Mouse (Mus musculus) forebrain, embryonic 16.5 days (tissue): ENCODE data around the gene Rnf152. TPM values are rescaled to one million over a fixed set of nuclear protein-coding genes. Genes with fewer than 3 reads are reported as not detected.
A peak's percentile ranks its signal among the peaks of the same experiment; 100 is the strongest.

ENCODE experiments used
- ATAC-seq: fragments of 200-750 bp; cut with Nextera tagmentation; 2 replicates; pipeline ENCODE4 v1.8.0; 2017; ENCODE audit warnings: mild to moderate bottlenecking, moderate library complexity
- H3K27ac ChIP-seq: fragments of 300-500 bp; sonication (generic); 2 replicates; pipeline ENCODE4 v1.5.1; 2014; ENCODE audit warnings: low read length, control low read depth
- H3K27me3 ChIP-seq: fragments of 300-500 bp; sonication (generic); replicated peaks from 2 replicates; pipeline ENCODE4 v1.6.1; 2014; ENCODE audit warnings: low read length; ENCODE audit not compliant: control insufficient read depth, insufficient read depth
- H3K36me3 ChIP-seq: fragments of 300-500 bp; sonication (generic); 2 replicates; pipeline ENCODE4 v1.6.1; 2014; ENCODE audit not compliant: control insufficient read depth, insufficient read depth
- H3K4me1 ChIP-seq: fragments of 300-500 bp; sonication (generic); replicated peaks from 2 replicates; pipeline ENCODE4 v1.6.1; 2014; ENCODE audit warnings: low read length; ENCODE audit not compliant: control insufficient read depth, insufficient read depth
- H3K4me2 ChIP-seq: fragments of 300-500 bp; sonication (generic); 2 replicates; pipeline ENCODE4 v1.6.1; 2014; ENCODE audit warnings: mild to moderate bottlenecking, low read length, control low read depth
- H3K4me3 ChIP-seq: fragments of 300-500 bp; sonication (generic); replicated peaks from 2 replicates; pipeline ENCODE4 v1.5.1; 2014; ENCODE audit warnings: mild to moderate bottlenecking, low read length, control low read depth
- H3K9ac ChIP-seq: fragments of 300-500 bp; sonication (generic); replicated peaks from 2 replicates; pipeline ENCODE4 v1.6.1; 2014; ENCODE audit warnings: low read depth, low read length, control low read depth
- H3K9me3 ChIP-seq: fragments of 300-500 bp; sonication (generic); 2 replicates; pipeline ENCODE4 v1.6.1; 2016; ENCODE audit warnings: low read length; ENCODE audit not compliant: control insufficient read depth
- WGBS: fragments of 180-500 bp; shearing (Covaris S2); extraction: QIAGEN DNeasy Blood & Tissue Kit; methylation state at CpG from one replicate; pipeline ENCODE4 v1.1.7; 2014; 5-methylcytosine and 5-hydroxymethylcytosine counted together
- polyA plus RNA-seq: library from polyadenylated mRNA; unstranded; fragments of >200 nt; fragmentation: Nextera tagmentation; extraction: Ambion mirVana; gene quantifications from 2 replicates; pipeline ENCODE4 v1.2.1, GENCODE M21; 2015

Gene Rnf152
- polyA plus RNA-seq, 1 experiment from 2014 or later, result 9.2 TPM

GRCm38 (mm10) chr1:105327789-105328188 lies 28.7 kb downstream of the Rnf152 start:
- 100% methylated on average over 1 of the region's 1 CpGs for WGBS
- H3K4me3 ChIP-seq, result no peak overlapping the region

GRCm38 (mm10) chr1:105324636-105325035 lies 31.9 kb downstream of the Rnf152 start:
- H3K36me3 ChIP-seq, result no peaks in the 10 kb centered on the region
- no peak overlapping the region for H3K27ac ChIP-seq
- no peak overlapping the region for H3K4me3 ChIP-seq
- no peaks in the 10 kb centered on the region for H3K4me1 ChIP-seq
- no peak for ATAC-seq
- WGBS, result 29% methylated on average over 4 of the region's 4 CpGs
- H3K4me2 ChIP-seq, result no peak overlapping the region
- no peaks in the 10 kb centered on the region for H3K27me3 ChIP-seq
- no peak overlapping the region for H3K9ac ChIP-seq
- H3K9me3 ChIP-seq, result no peaks in the 10 kb centered on the region; the same call in 1 of the 2 replicates

More at GRCm38 (mm10) chr1:105327789-105328188, 28.7 kb downstream of the Rnf152 start:
- Histone ChIP-seq H3K27me3 (no peaks in the 10 kb centered on the region), H3K9ac (no peak overlapping the region), H3K9me3 (no peaks in the 10 kb centered on the region), H3K4me1 (no peaks in the 10 kb centered on the region), H3K4me2 (no peak overlapping the region), H3K27ac (no peak overlapping the region), H3K36me3 (no peaks in the 10 kb centered on the region)
- no peak for ATAC-seq

GRCm38 (mm10) chr1:105314010-105314800 lies 42.3 kb downstream of the Rnf152 start:
- Histone ChIP-seq H3K36me3 (no peaks in the 10 kb centered on the region), H3K4me1 (no peaks in the 10 kb centered on the region)

GRCm38 (mm10) chr1:105312601-105312901 lies 44.0 kb downstream of the Rnf152 start:
- no peak overlapping the region for H3K4me2 ChIP-seq
- H3K4me3 ChIP-seq, result no peak overlapping the region
- H3K4me1 ChIP-seq, result no peaks in the 10 kb centered on the region
- H3K27me3 ChIP-seq, result no peaks in the 10 kb centered on the region
- H3K9me3 ChIP-seq, result no peaks in the 10 kb centered on the region
- no peak overlapping the region for H3K9ac ChIP-seq
- no peak overlapping the region for H3K27ac ChIP-seq
- 57% methylated on average over 2 of the region's 2 CpGs for WGBS
- no peaks in the 10 kb centered on the region for H3K36me3 ChIP-seq
- no peak for ATAC-seq

More at GRCm38 (mm10) chr1:105314010-105314800, 42.3 kb downstream of the Rnf152 start:
- no peak overlapping the region for H3K9ac ChIP-seq
- no peaks in the 10 kb centered on the region for H3K27me3 ChIP-seq
- WGBS, result 79% methylated on average over 3 of the region's 3 CpGs
- no peak overlapping the region for H3K4me3 ChIP-seq
- no peak for ATAC-seq
- H3K4me2 ChIP-seq, result no peak overlapping the region
- no peaks in the 10 kb centered on the region for H3K9me3 ChIP-seq
- H3K27ac ChIP-seq, result no peak overlapping the region

- 0 out of 2 replicates have a peak, but pooled peaks have one; percentile 26 for ATAC-seq
- 72% methylated on average over 1 of the region's 1 CpGs for WGBS
These were observed 44.5 kb downstream of the Rnf152 start for GRCm38 (mm10) chr1:105311899-105312600.

GRCm38 (mm10) chr1:105302164-105302563 lies 54.3 kb downstream of the Rnf152 start:
- Histone ChIP-seq H3K4me2 (peak overlapping the region; percentile 13; the same call in 1 of the 2 replicates), H3K27ac (no peak overlapping the region), H3K9ac (no peak overlapping the region), H3K36me3 (no peaks in the 10 kb centered on the region), H3K4me3 (no peak overlapping the region), H3K27me3 (no peaks in the 10 kb centered on the region), H3K9me3 (no peaks in the 10 kb centered on the region), H3K4me1 (peaks cover 8% of the 10 kb centered on the region)
- ATAC-seq, result peak; percentile 91
- 21% methylated on average over 6 of the region's 6 CpGs for WGBS

More at GRCm38 (mm10) chr1:105311899-105312600, 44.5 kb downstream of the Rnf152 start:
- Histone ChIP-seq H3K9ac (no peak overlapping the region), H3K4me3 (no peak overlapping the region), H3K4me1 (no peaks in the 10 kb centered on the region), H3K9me3 (no peaks in the 10 kb centered on the region), H3K4me2 (no peak overlapping the region), H3K36me3 (no peaks in the 10 kb centered on the region), H3K27ac (no peak overlapping the region), H3K27me3 (no peaks in the 10 kb centered on the region)

DNA sequence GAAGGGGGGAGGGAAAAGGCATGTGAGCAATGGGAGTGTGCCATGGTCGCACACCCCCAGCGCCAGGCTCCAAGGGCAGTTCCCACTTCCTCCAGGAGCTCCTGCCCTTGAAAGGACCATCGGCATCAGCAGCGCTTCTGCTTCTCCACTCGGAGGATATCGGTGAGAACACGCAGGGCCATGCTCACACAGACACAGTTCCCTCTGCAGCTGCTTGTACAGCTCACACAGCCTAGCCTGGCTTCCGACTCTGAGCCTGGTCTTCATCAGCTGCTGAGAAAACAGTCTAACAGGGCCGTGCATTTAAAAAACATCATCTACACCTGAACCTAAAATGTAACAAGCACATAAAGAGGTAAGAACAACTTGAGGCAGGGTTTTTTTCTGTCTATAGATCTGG lies 54.7 kb downstream of the Rnf152 start:
- H3K9me3 ChIP-seq, result no peaks in the 10 kb centered on the region
- H3K4me3 ChIP-seq, result no peak overlapping the region
- H3K27me3 ChIP-seq, result no peaks in the 10 kb centered on the region
- peak overlapping the region; percentile 13; the same call in 1 of the 2 replicates for H3K4me2 ChIP-seq
- no peak overlapping the region for H3K9ac ChIP-seq
- 0 out of 2 replicates have a peak overlapping the region, but pooled peaks have one; percentile 18 for H3K27ac ChIP-seq
- WGBS, result 61% methylated on average over 9 of the region's 9 CpGs
- peaks cover 8% of the 10 kb centered on the region for H3K4me1 ChIP-seq
- ATAC-seq, result peak; percentile 82
- no peaks in the 10 kb centered on the region for H3K36me3 ChIP-seq

DNA sequence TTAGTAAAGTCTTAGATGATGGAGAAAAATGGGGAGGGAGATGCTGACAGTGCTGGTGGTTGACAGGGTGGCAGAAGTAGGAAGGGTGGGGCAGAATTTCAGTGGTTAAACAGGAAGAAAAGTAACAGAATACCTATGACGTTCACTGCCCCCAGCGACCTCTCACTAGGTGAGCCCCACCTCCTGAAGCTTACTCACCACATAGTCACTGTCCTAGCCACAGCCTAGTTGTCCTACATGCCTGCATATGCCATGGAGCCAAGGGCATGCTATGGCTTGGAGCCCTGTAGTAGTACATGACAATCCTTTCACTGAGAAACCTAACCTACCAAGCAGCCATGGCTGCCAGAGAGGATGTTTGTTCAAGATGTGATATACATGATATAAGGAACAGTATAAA lies 64.7 kb downstream of the Rnf152 start:
- WGBS, result 91% methylated on average over 2 of the region's 2 CpGs
- ATAC-seq, result no peak
- Histone ChIP-seq H3K9ac (no peak overlapping the region), H3K36me3 (no peaks in the 10 kb centered on the region), H3K4me2 (no peak overlapping the region), H3K4me3 (no peak overlapping the region), H3K9me3 (no peaks in the 10 kb centered on the region), H3K27me3 (no peaks in the 10 kb centered on the region), H3K27ac (no peak overlapping the region), H3K4me1 (no peaks in the 10 kb centered on the region)

DNA sequence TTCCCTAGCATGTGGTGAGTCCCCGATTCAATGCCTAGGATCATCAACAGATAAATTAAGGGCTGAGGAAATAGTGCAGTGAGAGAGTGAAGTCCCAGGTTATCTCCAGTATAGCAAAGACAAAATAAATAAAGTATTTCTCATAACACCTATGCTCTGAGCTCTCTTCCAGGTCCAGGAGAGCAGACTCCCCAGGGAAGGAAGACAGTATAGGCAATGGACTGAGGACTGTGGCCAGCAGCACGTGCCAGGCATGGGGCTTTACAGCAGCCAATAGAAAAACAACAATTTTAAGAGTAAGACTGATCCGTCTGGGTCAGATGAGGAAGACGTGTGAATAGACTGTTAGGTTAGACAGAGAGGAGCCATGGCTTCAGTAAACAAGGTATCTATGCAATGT lies 69.0 kb downstream of the Rnf152 start:
- 84% methylated on average over 4 of the region's 4 CpGs for WGBS
- Histone ChIP-seq H3K36me3 (no peaks in the 10 kb centered on the region), H3K4me1 (no peaks in the 10 kb centered on the region), H3K4me3 (no peak overlapping the region), H3K9me3 (no peaks in the 10 kb centered on the region), H3K27ac (no peak overlapping the region), H3K4me2 (no peak overlapping the region), H3K9ac (no peak overlapping the region), H3K27me3 (no peaks in the 10 kb centered on the region)
- ATAC-seq, result no peak
